Mouse (Mus musculus) heart, postnatal 4 days (tissue): Measurements from ENCODE around the gene Slc23a2. TPM values are rescaled to one million over a fixed set of nuclear protein-coding genes. Genes with fewer than 3 reads are reported as not detected.

Experiments used
- DNase-seq: peaks from one replicate; pipeline ENCODE4 v3.0.0; 2021
- total RNA-seq, 2 experiments: library from RNA; stranded (reverse); gene quantifications; 2 replicates each; pipeline ENCODE4 v1.2.3; 2021

Gene Slc23a2
- total RNA-seq, 2 experiments from 2014 or later: 20.3 to 22.8 TPM

GRCm38 (mm10) chr2:132019372-132019811, 125.5 kb downstream of the Slc23a2 start:
- no peak for DNase-seq

- DNase-seq: no peak
These were observed 126.8 kb downstream of the Slc23a2 start for GRCm38 (mm10) chr2:132018156-132018555.

GRCm38 (mm10) chr2:132017611-132018010, 127.3 kb downstream of the Slc23a2 start:
- DNase-seq: peak; percentile 60

- no peak for DNase-seq
These were observed 128.9 kb downstream of the Slc23a2 start for GRCm38 (mm10) chr2:132016034-132016433.

GRCm38 (mm10) chr2:132013152-132013551, 131.8 kb downstream of the Slc23a2 start:
- no peak for DNase-seq

GRCm38 (mm10) chr2:132010781-132011180, 134.1 kb downstream of the Slc23a2 start:
- DNase-seq: no peak

- no peak for DNase-seq
These were observed 136.7 kb downstream of the Slc23a2 start for GRCm38 (mm10) chr2:132008186-132008585.

- DNase-seq: no peak
These were observed 137.5 kb downstream of the Slc23a2 start for GRCm38 (mm10) chr2:132007475-132007819.

- peak; percentile 62 for DNase-seq
These were observed 138.1 kb downstream of the Slc23a2 start for GRCm38 (mm10) chr2:132006561-132007474.

GRCm38 (mm10) chr2:132005445-132005844, 139.5 kb downstream of the Slc23a2 start:
- no peak for DNase-seq

GRCm38 (mm10) chr2:132004495-132005136, 140.3 kb downstream of the Slc23a2 start:
- no peak for DNase-seq

- no peak for DNase-seq
These were observed 141.0 kb downstream of the Slc23a2 start for GRCm38 (mm10) chr2:132003916-132004315.

Other genes starting within 250 kb of the Slc23a2 start
- 10 to 100 TPM; 83.1 to 85.9 TPM for gene Prnp, start 235.2 kb downstream of the Slc23a2 start, total RNA-seq
- 1 to 10 TPM in 1 of 2 experiments, not detected in 1; 2.9 TPM for gene Prn, start 235.2 kb downstream of the Slc23a2 start, total RNA-seq
- 10 to 100 TPM; 17.6 to 22.9 TPM for gene Prnd, start 194.2 kb downstream of the Slc23a2 start, total RNA-seq
- gene Rassf2, start 114.8 kb downstream of the Slc23a2 start, total RNA-seq: 10 to 100 TPM; 13.7 to 15.2 TPM
- gene Tmem230, start 102.7 kb upstream of the Slc23a2 start, total RNA-seq: 10 to 100 TPM; 22.6 to 24.4 TPM
- gene Pcna, start 108.2 kb upstream of the Slc23a2 start, total RNA-seq: 100 to 1,000 TPM; 182 to 184 TPM
- gene Cds2, start 118.0 kb upstream of the Slc23a2 start, total RNA-seq: 10 to 100 TPM; 63.9 to 73.8 TPM
- under 1 TPM; 0.29 to 0.45 TPM for gene Prokr2, start 240.3 kb upstream of the Slc23a2 start, total RNA-seq